Mouse (Mus musculus) spleen, adult 2 months (tissue): ENCODE measurements around the gene Kcnip2. TPM values are rescaled to one million over a fixed set of nuclear protein-coding genes. Genes with fewer than 3 reads are reported as not detected.
A peak's percentile ranks its signal among the peaks of the same experiment; 100 is the strongest.

Source experiments
- DNase-seq, 2 experiments: peaks; one replicate each; pipeline versions ENCODE4 v3.0.0 to v3.0.0-alpha.2; 2012 to 2021; ENCODE audit warnings: low spot score in 2 of 2, low read depth in 1 of 2
- H3K27ac ChIP-seq: fragments of 200-500 bp; 2 replicates; pipeline ENCODE4 v1.5.1; 2012; ENCODE audit warnings: low read length, inconsistent platforms; ENCODE audit not compliant: insufficient read depth
- H3K27me3 ChIP-seq: fragments of 200-500 bp; 2 replicates; pipeline ENCODE4 v1.6.1; 2012; ENCODE audit warnings: mild to moderate bottlenecking, moderate library complexity, low read length, inconsistent platforms; ENCODE audit not compliant: control insufficient read depth, insufficient read depth
- H3K36me3 ChIP-seq: fragments of 200-500 bp; 2 replicates; pipeline ENCODE4 v1.6.1; 2012; ENCODE audit warnings: mild to moderate bottlenecking, low read length, inconsistent platforms; ENCODE audit not compliant: control insufficient read depth, insufficient read depth
- H3K4me1 ChIP-seq: fragments of 200-500 bp; 2 replicates; pipeline ENCODE4 v1.6.1; 2011; ENCODE audit warnings: inconsistent platforms; ENCODE audit not compliant: control insufficient read depth, insufficient read depth, insufficient read length
- H3K4me3 ChIP-seq: fragments of 200-500 bp; 2 replicates; pipeline ENCODE4 v1.5.1; 2011; ENCODE audit warnings: mild to moderate bottlenecking, inconsistent platforms; ENCODE audit not compliant: insufficient read depth, insufficient read length; ENCODE audit errors: extremely low read depth
- CTCF ChIP-seq: fragments of 200-500 bp; IDR thresholded peaks from 2 replicates; pipeline ENCODE4 v1.5.1; 2011; ENCODE audit warnings: mild to moderate bottlenecking, inconsistent platforms; ENCODE audit not compliant: insufficient read depth, insufficient read length, insufficient replicate concordance; ENCODE audit errors: extremely low read depth
- POLR2A ChIP-seq: fragments of 200-500 bp; IDR thresholded peaks from 2 replicates; pipeline ENCODE4 v1.6.1; 2011; ENCODE audit warnings: low read depth, low read length, inconsistent platforms
- WGBS: fragments of 180-500 bp; shearing (Covaris S2); methylation state at CpG from one replicate; pipeline ENCODE4 v1.1.7; 2018; 5-methylcytosine and 5-hydroxymethylcytosine counted together
- polyA plus RNA-seq: library from polyadenylated mRNA; depleted of rRNA; stranded (reverse); fragments of >200 nt; gene quantifications from 2 replicates; pipeline ENCODE4 v1.2.3, GENCODE M21; 2012

Gene Kcnip2
- polyA plus RNA-seq, 1 experiment, result 1.5 TPM

- 44% methylated on average over 13 of the region's 13 CpGs for WGBS
- peak; percentile 47 to 48 for DNase-seq
- no peak overlapping the region for H3K4me3 ChIP-seq
- H3K4me1 ChIP-seq, result peaks cover 6% of the 10 kb centered on the region; the same call in 1 of the 2 replicates
- no peak for TF ChIP-seq POLR2A
- no peak for TF ChIP-seq CTCF
- peak overlapping the region; percentile 33; the same call in 1 of the 2 replicates for H3K27ac ChIP-seq
- no peaks in the 10 kb centered on the region for H3K36me3 ChIP-seq
- no peaks in the 10 kb centered on the region for H3K27me3 ChIP-seq
Observed at GRCm38 (mm10) chr19:45789888-45790874, 25.7 kb downstream of the Kcnip2 start.

GRCm38 (mm10) chr19:45789365-45789764 is 26.5 kb downstream of the Kcnip2 start:
- TF ChIP-seq CTCF (no peak), POLR2A (no peak)
- no peak overlapping the region for H3K27ac ChIP-seq
- H3K4me3 ChIP-seq, result no peak overlapping the region
- H3K36me3 ChIP-seq, result no peaks in the 10 kb centered on the region
- peaks cover 6% of the 10 kb centered on the region; the same call in 1 of the 2 replicates for H3K4me1 ChIP-seq
- H3K27me3 ChIP-seq, result no peaks in the 10 kb centered on the region
- no peak for DNase-seq
- WGBS, result 82% methylated on average over 7 of the region's 7 CpGs

- no peak for DNase-seq
- H3K4me1 ChIP-seq, result peaks cover 12% of the 10 kb centered on the region
- WGBS, result 87% methylated on average over 4 of the region's 4 CpGs
- TF ChIP-seq POLR2A, result no peak
- TF ChIP-seq CTCF, result no peak
- H3K27ac ChIP-seq, result no peak overlapping the region
- no peaks in the 10 kb centered on the region for H3K27me3 ChIP-seq
- H3K4me3 ChIP-seq, result no peak overlapping the region
- H3K36me3 ChIP-seq, result no peaks in the 10 kb centered on the region
Observed at GRCm38 (mm10) chr19:45788337-45788736, 27.5 kb downstream of the Kcnip2 start.

GRCm38 (mm10) chr19:45787450-45787849 is 28.4 kb downstream of the Kcnip2 start:
- no peaks in the 10 kb centered on the region for H3K27me3 ChIP-seq
- H3K36me3 ChIP-seq, result no peaks in the 10 kb centered on the region
- 78% methylated on average over 3 of the region's 3 CpGs for WGBS
- TF ChIP-seq CTCF (no peak), POLR2A (no peak)
- no peak overlapping the region for H3K4me3 ChIP-seq
- peaks cover 12% of the 10 kb centered on the region for H3K4me1 ChIP-seq
- no peak for DNase-seq
- no peak overlapping the region for H3K27ac ChIP-seq

- peaks cover 2% of the 10 kb centered on the region; the same call in 1 of the 2 replicates for H3K36me3 ChIP-seq
- WGBS, result 71% methylated on average over 3 of the region's 3 CpGs
- H3K27ac ChIP-seq, result no peak overlapping the region
- H3K27me3 ChIP-seq, result no peaks in the 10 kb centered on the region
- DNase-seq, result no peak
- TF ChIP-seq CTCF (no peak), POLR2A (no peak)
- peaks cover 17% of the 10 kb centered on the region for H3K4me1 ChIP-seq
- H3K4me3 ChIP-seq, result no peak overlapping the region
Observed at GRCm38 (mm10) chr19:45785470-45785869, 30.4 kb downstream of the Kcnip2 start.

- Histone ChIP-seq H3K36me3 (peaks cover 5% of the 10 kb centered on the region), H3K27me3 (no peaks in the 10 kb centered on the region), H3K4me1 (peaks cover 18% of the 10 kb centered on the region), H3K27ac (peak overlapping the region; percentile 67), H3K4me3 (peak overlapping the region; percentile 44)
- no peak for DNase-seq
- WGBS, result 39% methylated on average over 17 of the region's 17 CpGs
- TF ChIP-seq CTCF, result no peak
- TF ChIP-seq POLR2A, result no peak
Observed at GRCm38 (mm10) chr19:45783933-45784576, 31.8 kb downstream of the Kcnip2 start.
